Mouse (Mus musculus) left cerebral cortex, postnatal 25 days (tissue): ENCODE results near the gene BC051142. TPM values are rescaled to one million over a fixed set of nuclear protein-coding genes. Genes with fewer than 3 reads are reported as not detected.
"Not testable (repeated sequence)": the region's sequence is repeated elsewhere in the genome, so short reads cannot be mapped to it uniquely, and the experiment has no call there.

Source experiments
- DNase-seq, 2 experiments: peaks; one replicate each; pipeline ENCODE4 v3.0.0; 2022; ENCODE audit warnings: low spot score in 2 of 2, mixed read lengths in 1 of 2
- intact Hi-C: fragments of 180-260 bp; cut with DNase I; formaldehyde crosslinking; loops from one replicate; pipeline ENCODE4 v1.15.1; 2025
- total RNA-seq, 2 experiments: library from RNA; stranded (reverse); gene quantifications; 2 replicates each; pipeline ENCODE4 v1.2.3; 2021

BC051142 gene
- total RNA-seq, 2 experiments from 2014 or later, result 2.3 to 4.7 TPM

GRCm38 (mm10) chr17:34392321-34392720 lies 6.3 kb upstream of the BC051142 start:
- intact Hi-C loops, result no loop called here
- peak in 1 of 2 experiments; percentile 6 for DNase-seq

DNA sequence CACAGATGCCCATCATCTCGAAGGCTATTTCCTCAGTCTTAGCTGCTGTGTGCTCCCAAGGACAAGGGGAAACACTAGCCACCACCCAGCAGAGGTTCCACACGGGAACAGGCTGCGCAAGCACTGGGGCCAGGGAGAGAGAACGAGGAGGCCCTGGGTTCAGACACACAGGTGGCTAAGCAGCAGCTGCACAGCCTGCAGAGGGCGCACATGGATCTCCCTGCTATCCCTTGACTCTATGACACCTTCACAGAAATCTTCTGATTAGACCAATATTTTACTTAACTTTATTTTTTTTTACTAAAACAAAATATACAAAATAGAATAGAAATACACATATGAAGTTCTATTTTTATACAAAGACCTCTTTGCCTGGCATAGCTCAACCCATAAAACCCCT lies 1.3 kb upstream of the BC051142 start:
- DNase-seq, result no peak
- intact Hi-C loops, result no loop called here

DNA sequence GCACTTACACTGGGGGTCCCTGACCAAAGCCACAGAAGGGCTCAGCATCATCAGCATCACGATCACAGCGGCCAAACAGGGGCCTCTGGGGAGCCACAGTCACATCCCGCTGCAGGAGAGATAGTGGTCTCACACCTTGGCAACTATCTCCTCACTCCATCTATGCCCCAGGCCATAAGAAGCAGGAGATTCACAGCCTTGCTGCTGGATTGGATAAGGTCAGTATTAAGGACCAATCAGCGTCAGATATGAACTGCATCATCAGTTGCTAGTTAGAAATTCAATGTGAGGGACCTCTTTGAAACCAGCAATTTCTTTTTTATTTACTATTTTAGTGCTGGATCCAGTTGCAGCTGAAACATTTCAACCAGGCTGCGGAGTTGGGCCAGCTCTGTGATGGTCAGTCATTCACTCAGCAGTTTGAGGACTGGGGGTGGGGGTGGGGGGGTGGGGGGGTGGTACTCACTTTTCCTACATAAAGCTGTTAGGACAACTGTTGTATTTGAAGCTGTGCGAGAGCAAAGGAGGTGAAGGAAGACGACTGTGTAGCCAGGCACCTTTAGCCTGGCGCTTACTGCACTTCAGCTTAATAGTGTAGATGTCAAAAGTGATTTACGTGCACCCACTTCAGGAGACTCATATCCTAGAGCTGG lies 436 bp upstream of the BC051142 start:
- intact Hi-C loops, result no loop called here

GRCm38 (mm10) chr17:34399394-34399715 lies 735 bp downstream of the BC051142 start:
- intact Hi-C loops, result no loop called here
- DNase-seq, result no peak

More for the DNA sequence above, 436 bp upstream of the BC051142 start:
- peak; percentile 82 to 88 for DNase-seq

GRCm38 (mm10) chr17:34411117-34411516 lies 12.5 kb downstream of the BC051142 start:
- intact Hi-C loops, result loop anchor here (2.0 to 5.0 kb wide), 3 partner anchors 22 to 239 kb away; no protein-coding TSS in a partner anchor

GRCm38 (mm10) chr17:34420014-34420413 lies 21.4 kb downstream of the BC051142 start:
- intact Hi-C loops, result no loop called here

More at GRCm38 (mm10) chr17:34411117-34411516, 12.5 kb downstream of the BC051142 start:
- DNase-seq, result peak; percentile 81 to 88

GRCm38 (mm10) chr17:34427597-34427996 lies 29.0 kb downstream of the BC051142 start:
- intact Hi-C loops, result no loop called here
- peak in 1 of 2 experiments; percentile 50 for DNase-seq

More at GRCm38 (mm10) chr17:34420014-34420413, 21.4 kb downstream of the BC051142 start:
- DNase-seq, result no peak

- intact Hi-C loops, result no loop called here
- peak in 1 of 2 experiments; percentile 13 for DNase-seq
Measured at GRCm38 (mm10) chr17:34437120-34437519, 38.5 kb downstream of the BC051142 start.

DNA sequence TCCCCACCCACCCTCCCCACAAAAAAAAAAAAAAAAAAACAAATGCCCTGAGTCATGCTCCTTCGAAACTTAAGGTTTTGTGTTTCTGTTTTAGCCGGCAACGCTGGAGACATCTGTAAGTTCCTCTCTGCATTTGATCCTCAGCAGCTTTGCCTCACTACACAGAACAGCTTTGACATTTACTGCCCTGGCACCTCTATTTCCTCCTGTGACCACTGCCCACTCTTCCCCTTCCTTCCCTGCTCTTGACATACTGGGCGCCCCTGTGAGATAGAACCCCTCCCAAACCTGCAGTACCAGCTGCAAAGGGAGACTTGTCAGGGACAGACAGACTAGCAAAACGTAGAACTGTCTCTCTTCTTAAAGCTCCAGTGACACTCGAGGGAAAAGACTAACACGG lies 39.0 kb downstream of the BC051142 start:
- DNase-seq, result peak in 1 of 2 experiments; percentile 23
- intact Hi-C loops, result no loop called here

DNA sequence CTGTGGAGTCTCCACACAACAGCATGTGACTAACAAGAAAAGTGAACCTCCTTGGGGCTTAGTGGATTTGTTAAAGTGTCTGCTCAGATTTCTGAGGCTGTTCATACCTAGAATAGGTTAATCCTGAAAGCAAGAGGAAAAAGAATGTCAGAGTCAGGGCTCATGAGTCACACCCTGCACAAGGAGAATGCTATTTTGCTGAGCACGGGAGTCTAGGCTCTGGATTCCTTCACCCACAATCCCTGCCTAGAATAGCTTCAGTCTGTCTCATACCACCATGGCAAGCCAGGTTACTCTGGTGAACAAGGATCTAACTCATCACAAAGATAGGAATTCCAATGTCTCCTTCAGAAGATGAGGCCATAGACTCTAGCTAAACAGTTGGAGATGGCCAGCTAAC lies 40.0 kb downstream of the BC051142 start:
- DNase-seq, result peak in 1 of 2 experiments; percentile 57
- intact Hi-C loops, result no loop called here

GRCm38 (mm10) chr17:34439795-34440194 lies 41.2 kb downstream of the BC051142 start:
- intact Hi-C loops, result loop anchor here (2.0 kb wide), 2 partner anchors 117 to 179 kb away; no protein-coding TSS in a partner anchor
- no peak for DNase-seq

DNA sequence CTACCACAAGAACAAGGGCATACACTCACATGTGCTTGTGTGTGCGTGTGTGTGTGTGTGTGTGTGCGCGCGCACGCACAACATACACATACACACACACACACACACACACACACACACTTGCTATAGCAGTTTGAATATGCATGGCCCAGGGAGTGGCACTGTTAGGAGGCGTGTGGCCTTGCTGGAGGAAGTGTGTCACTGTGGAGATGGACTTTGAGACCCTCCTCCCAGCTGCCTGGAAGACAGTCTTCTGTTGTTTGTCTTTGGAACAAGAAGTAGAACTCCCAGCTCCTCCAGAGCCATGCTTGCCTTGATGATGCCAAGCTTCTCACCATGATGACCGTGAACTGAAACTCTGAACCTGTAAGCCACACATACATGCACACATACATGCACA lies 43.4 kb downstream of the BC051142 start:
- no peak for DNase-seq
- intact Hi-C loops, result loop anchor here (2.0 kb wide), 2 partner anchors 115 to 177 kb away; no protein-coding TSS in a partner anchor

- intact Hi-C loops, result no loop called here
- no peak for DNase-seq
Measured at GRCm38 (mm10) chr17:34448473-34449041, 49.9 kb downstream of the BC051142 start.

GRCm38 (mm10) chr17:34457668-34458067 lies 59.0 kb downstream of the BC051142 start:
- no peak for DNase-seq
- intact Hi-C loops, result no loop called here

GRCm38 (mm10) chr17:34459255-34459654 lies 60.6 kb downstream of the BC051142 start:
- DNase-seq, result no peak
- intact Hi-C loops, result no loop called here

DNA sequence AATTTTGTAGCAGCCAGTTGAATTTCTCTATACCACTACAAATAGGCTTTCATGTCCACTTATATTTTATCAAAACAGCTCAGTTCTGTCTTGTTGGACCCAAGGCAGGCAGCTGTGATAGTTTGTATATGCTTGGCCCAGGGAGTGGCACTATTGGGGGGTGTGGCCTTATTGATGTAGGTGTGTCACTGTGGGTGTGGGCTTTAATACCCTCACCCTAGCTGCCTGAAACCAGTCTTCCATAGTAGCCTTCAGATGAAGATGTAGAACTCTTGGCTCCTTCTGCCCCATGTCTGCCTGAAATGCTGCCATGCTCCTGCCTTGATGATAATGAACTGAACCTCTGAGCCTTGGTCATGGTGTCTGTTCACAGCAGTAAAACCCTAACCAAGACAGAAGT lies 67.3 kb downstream of the BC051142 start:
- intact Hi-C loops, DNase-seq: not testable (repeated sequence)

DNA sequence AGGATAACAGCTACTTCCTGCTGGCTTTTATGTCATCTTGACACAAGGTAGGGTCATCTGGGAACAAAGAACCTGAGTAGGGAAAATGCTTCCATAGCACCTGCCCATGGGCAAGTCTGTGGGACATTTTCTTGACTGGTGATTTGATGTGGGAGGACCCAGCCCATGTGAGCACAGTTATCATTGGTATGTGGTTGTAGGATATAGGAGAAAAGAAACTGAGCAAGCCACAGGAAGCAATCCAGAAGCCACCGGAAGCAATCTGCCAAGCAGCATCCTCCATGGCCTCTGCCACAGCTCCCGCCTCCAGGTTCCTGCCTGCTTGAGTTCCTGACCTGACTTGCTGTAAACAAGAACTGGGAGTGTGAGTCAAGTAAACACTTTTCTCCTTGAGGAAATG lies 71.9 kb downstream of the BC051142 start:
- intact Hi-C loops, result loop anchor here (5.0 kb wide), 1 partner anchor 47 kb away; the partner anchor contains the start of gene Btnl6

DNA sequence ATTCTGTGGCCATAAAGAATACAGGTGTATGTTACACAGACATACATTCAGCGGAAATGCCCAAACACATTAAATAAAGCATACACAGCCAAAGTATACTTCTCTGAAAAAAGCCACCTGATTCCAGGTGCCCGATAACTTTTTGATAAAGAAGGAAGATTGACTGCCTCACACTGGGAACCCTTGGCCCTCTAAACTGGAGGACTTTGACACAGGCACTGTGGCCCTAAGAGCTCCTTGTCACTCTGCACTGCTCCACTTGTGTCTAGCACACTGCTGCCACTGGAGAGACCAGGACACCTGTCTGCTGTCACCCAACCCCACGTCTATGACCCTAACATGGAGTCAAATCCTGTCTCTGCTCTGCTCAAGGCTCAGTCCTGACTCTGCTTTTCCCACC lies 76.4 kb downstream of the BC051142 start:
- no peak for DNase-seq
- intact Hi-C loops, result loop anchor here (5.0 kb wide), 1 partner anchor 103 kb away; no protein-coding TSS in a partner anchor

More for the DNA sequence above, 71.9 kb downstream of the BC051142 start:
- no peak for DNase-seq

DNA sequence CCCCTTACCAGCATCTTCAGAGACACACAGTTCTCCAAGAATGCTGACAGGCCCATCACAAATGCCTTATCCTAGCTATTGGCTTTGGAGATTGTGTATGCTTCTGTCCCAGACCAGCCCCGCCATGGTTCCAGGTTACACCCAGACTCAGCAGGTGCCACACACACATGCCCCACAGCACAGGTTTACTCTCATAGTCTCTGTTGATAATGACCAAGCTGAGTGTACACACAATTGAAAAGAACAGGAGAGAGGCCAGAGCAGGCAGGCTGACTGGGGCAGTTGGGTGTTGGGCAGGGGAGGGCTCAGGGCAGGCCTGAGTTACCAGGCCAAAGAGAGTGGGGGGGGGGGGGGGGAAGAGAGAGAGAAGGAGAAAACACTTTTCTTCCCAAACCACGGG lies 77.8 kb downstream of the BC051142 start:
- DNase-seq, result no peak
- intact Hi-C loops, result loop anchor here (5.0 kb wide), 1 partner anchor 104 kb away; no protein-coding TSS in a partner anchor

- intact Hi-C loops, result loop anchor here (5.0 kb wide), 1 partner anchor 105 kb away; no protein-coding TSS in a partner anchor
- not testable (repeated sequence) for DNase-seq
Measured at GRCm38 (mm10) chr17:34477238-34478013, 78.8 kb downstream of the BC051142 start, which contains the start of gene Btnl4. Btnl4 (minus strand) TSS chr17:34477318.
